Mouse (Mus musculus) frontal cortex, postnatal 10 days (tissue): ENCODE data around the gene BC034090.
"Not testable (repeated sequence)": the region's sequence is repeated elsewhere in the genome, so short reads cannot be mapped to it uniquely, and the experiment has no call there.

Source experiments
- DNase-seq, 2 experiments: peaks; one replicate each; pipeline ENCODE4 v3.0.0; 2022; ENCODE audit warnings: low spot score in 2 of 2, mixed read lengths in 1 of 2

The BC034090 gene

GRCm38 (mm10) chr1:155192805-155193368 lies 51.4 kb downstream of the BC034090 start:
- DNase-seq: peak in 1 of 2 experiments; percentile 13

- no peak for DNase-seq
Measured at GRCm38 (mm10) chr1:155191671-155192070, 52.6 kb downstream of the BC034090 start.

- DNase-seq: no peak
Measured at GRCm38 (mm10) chr1:155191219-155191618, 53.0 kb downstream of the BC034090 start.

- DNase-seq: no peak
Measured at GRCm38 (mm10) chr1:155188656-155189055, 55.6 kb downstream of the BC034090 start.

GRCm38 (mm10) chr1:155184191-155184590 lies 60.1 kb downstream of the BC034090 start:
- no peak for DNase-seq

GRCm38 (mm10) chr1:155178192-155178924 lies 65.9 kb downstream of the BC034090 start:
- no peak for DNase-seq

GRCm38 (mm10) chr1:155174424-155174823 lies 69.8 kb downstream of the BC034090 start:
- DNase-seq: no peak

- DNase-seq: not testable (repeated sequence)
Measured at GRCm38 (mm10) chr1:155173644-155174016, 70.6 kb downstream of the BC034090 start.

- no peak for DNase-seq
Measured at GRCm38 (mm10) chr1:155172895-155173643, 71.2 kb downstream of the BC034090 start.

GRCm38 (mm10) chr1:155169935-155170334 lies 74.3 kb downstream of the BC034090 start:
- no peak for DNase-seq

- no peak for DNase-seq
Measured at GRCm38 (mm10) chr1:155167453-155167852, 76.8 kb downstream of the BC034090 start.
